Mouse (Mus musculus) C2C12 (cell line): ENCODE data around the gene Atg9b. TPM values are rescaled to one million over a fixed set of nuclear protein-coding genes. Genes with fewer than 3 reads are reported as not detected.

Experiments used
- H3K27me3 ChIP-seq: one replicate; pipeline ENCODE4 v1.6.1; 2011; ENCODE audit not compliant: control insufficient read depth, insufficient read depth, insufficient read length
- H3K36me3 ChIP-seq: one replicate; pipeline ENCODE4 v1.6.1; 2011; ENCODE audit not compliant: control insufficient read depth, insufficient read depth
- H3K4me3 ChIP-seq: one replicate; pipeline ENCODE4 v1.5.1; 2011; ENCODE audit warnings: mild to moderate bottlenecking, control low read depth; ENCODE audit not compliant: poor library complexity, insufficient read depth, severe bottlenecking
- H3K79me2 ChIP-seq: one replicate; pipeline ENCODE4 v1.6.1; 2011; ENCODE audit not compliant: control insufficient read depth, insufficient read depth
- H3K79me3 ChIP-seq: one replicate; pipeline ENCODE4 v1.6.1; 2011; ENCODE audit warnings: low read depth, control low read depth
- H3ac ChIP-seq: one replicate; pipeline ENCODE3; 2011; ENCODE audit warnings: low read depth; ENCODE audit not compliant: control insufficient read depth, insufficient read length
- CEBPB ChIP-seq: IDR thresholded peaks from one replicate; pipeline ENCODE4 v1.6.1; 2011; ENCODE audit warnings: low read depth, mild to moderate bottlenecking, control low read depth, moderate library complexity
- CTCF ChIP-seq: IDR thresholded peaks from one replicate; pipeline ENCODE4 v1.5.1; 2011; ENCODE audit not compliant: control insufficient read depth, insufficient read depth, insufficient read length
- FOSL1 ChIP-seq: IDR thresholded peaks from one replicate; pipeline ENCODE4 v1.8.0; 2011; ENCODE audit warnings: mild to moderate bottlenecking, low read length; ENCODE audit not compliant: poor library complexity, insufficient read depth, severe bottlenecking
- MAX ChIP-seq: IDR thresholded peaks from one replicate; pipeline ENCODE4 v1.6.1; 2011; ENCODE audit warnings: mild to moderate bottlenecking, control low read depth
- MYOD1 ChIP-seq: IDR thresholded peaks from one replicate; pipeline ENCODE4 v1.6.1; 2011; ENCODE audit warnings: low read depth; ENCODE audit not compliant: control insufficient read depth, insufficient read length
- MYOG ChIP-seq: IDR thresholded peaks from one replicate; pipeline ENCODE4 v1.6.1; 2011; ENCODE audit not compliant: control insufficient read depth, insufficient read length; ENCODE audit errors: extremely low read depth
- USF1 ChIP-seq: IDR thresholded peaks from one replicate; pipeline ENCODE4 v1.6.1; 2011; ENCODE audit warnings: low read depth, mild to moderate bottlenecking, control low read depth, moderate library complexity
- polyA plus RNA-seq: library from polyadenylated mRNA; unstranded; fragments of >200 nt; fragmentation: generic; extraction: Trizol; gene quantifications from one replicate; pipeline ENCODE4 v1.2.1, GENCODE M21; 2012; ENCODE audit warnings: missing spikeins

The Atg9b gene
- polyA plus RNA-seq, 1 experiment = 0.48 TPM

GRCm38 (mm10) chr5:24385887-24386550, 5.9 kb downstream of the Atg9b start:
- H3K36me3 ChIP-seq = no peaks in the 10 kb centered on the region
- no peaks in the 10 kb centered on the region for H3K79me3 ChIP-seq
- no peak overlapping the region for H3K4me3 ChIP-seq
- H3ac ChIP-seq = no peak overlapping the region
- no peaks in the 10 kb centered on the region for H3K27me3 ChIP-seq
- no peaks in the 10 kb centered on the region for H3K79me2 ChIP-seq
- TF ChIP-seq MYOD1 (no peak), CEBPB (no peak), MYOG (no peak), MAX (no peak), FOSL1 (no peak), CTCF (no peak), USF1 (no peak)

GRCm38 (mm10) chr5:24385374-24385773, 6.6 kb downstream of the Atg9b start:
- no peaks in the 10 kb centered on the region for H3K27me3 ChIP-seq
- no peaks in the 10 kb centered on the region for H3K36me3 ChIP-seq
- TF ChIP-seq MYOG (no peak), MAX (no peak), MYOD1 (no peak), CTCF (no peak), USF1 (no peak), FOSL1 (no peak), CEBPB (no peak)
- H3K79me3 ChIP-seq = no peaks in the 10 kb centered on the region
- no peak overlapping the region for H3K4me3 ChIP-seq
- no peak overlapping the region for H3ac ChIP-seq
- no peaks in the 10 kb centered on the region for H3K79me2 ChIP-seq

GRCm38 (mm10) chr5:24384407-24384806, 7.5 kb downstream of the Atg9b start:
- TF ChIP-seq USF1 (no peak), MYOD1 (peak; percentile 29)
- no peaks in the 10 kb centered on the region for H3K36me3 ChIP-seq
- H3K4me3 ChIP-seq = no peak overlapping the region
- H3K79me3 ChIP-seq = no peaks in the 10 kb centered on the region
- H3K27me3 ChIP-seq = peaks cover 8% of the 10 kb centered on the region
- no peaks in the 10 kb centered on the region for H3K79me2 ChIP-seq
- H3ac ChIP-seq = no peak overlapping the region

DNA sequence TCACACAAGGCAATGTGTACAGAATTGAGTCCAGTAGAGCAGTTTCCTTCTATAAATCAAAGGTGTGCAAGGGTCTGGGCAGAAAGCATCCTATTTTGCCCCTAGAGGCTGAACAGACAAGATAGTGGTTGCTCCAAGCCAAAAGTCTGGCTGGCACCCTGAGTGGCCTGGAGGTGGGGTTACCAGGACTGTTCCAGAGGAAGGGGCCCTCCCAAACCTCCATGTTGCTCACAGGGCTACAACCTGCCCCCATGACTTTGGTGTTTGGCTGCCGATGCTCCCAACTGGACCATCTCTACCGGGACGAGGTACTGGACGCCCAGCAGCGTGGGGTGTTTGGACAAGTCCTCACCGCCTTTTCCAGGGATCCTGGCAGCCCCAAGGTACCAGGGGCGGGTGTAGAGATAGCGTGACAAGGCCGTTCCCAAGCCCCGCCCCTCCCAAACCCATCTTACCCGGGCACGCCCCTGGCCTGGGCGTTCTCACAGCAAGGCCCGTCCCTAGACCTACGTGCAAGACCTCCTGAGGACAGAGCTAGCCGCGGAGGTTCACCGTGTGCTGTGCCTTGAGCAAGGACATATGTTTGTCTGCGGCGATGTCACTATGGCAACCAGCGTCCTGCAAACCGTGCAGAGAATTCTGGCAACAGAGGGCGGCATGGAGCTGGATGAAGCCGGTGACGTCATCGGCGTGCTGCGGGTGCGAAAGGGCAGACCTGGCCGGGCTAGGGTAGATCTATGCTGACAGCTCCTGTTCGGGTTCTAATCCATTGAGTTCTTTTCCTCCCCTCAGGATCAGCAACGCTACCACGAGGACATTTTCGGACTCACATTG, 8.7 kb downstream of the Atg9b start:
- Histone ChIP-seq H3K27me3 (peaks cover 16% of the 10 kb centered on the region), H3K4me3 (peak overlapping the region; percentile 22), H3K79me3 (no peaks in the 10 kb centered on the region), H3ac (peak overlapping the region; percentile 61), H3K79me2 (no peaks in the 10 kb centered on the region), H3K36me3 (no peaks in the 10 kb centered on the region)
- peak; percentile 71 for TF ChIP-seq CTCF
- TF ChIP-seq MAX = no peak
- TF ChIP-seq MYOD1 = no peak
- TF ChIP-seq CEBPB = no peak
- no peak for TF ChIP-seq MYOG
- no peak for TF ChIP-seq USF1
- no peak for TF ChIP-seq FOSL1

DNA sequence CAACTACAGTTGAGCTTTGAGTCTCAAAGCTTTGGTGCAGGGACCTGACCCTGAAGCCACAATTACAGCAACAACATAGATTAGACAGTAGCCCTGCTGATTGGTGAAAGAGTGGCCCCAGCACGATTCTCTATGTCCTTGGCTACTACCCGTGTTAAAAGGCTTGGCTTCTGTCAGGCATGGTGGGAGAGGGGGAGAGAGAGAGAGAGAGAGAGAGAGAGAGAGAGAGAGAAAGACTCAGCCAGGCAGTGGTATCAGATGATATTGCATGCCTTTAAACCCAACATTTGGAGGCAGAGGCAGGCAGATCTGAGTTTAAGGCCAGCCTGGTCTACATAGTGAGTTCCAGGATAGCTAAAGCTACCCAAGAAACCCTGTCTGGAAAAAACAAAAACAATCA, 10.0 kb downstream of the Atg9b start:
- no peaks in the 10 kb centered on the region for H3K36me3 ChIP-seq
- no peak overlapping the region for H3ac ChIP-seq
- H3K79me3 ChIP-seq = no peaks in the 10 kb centered on the region
- H3K27me3 ChIP-seq = peaks cover 28% of the 10 kb centered on the region
- no peaks in the 10 kb centered on the region for H3K79me2 ChIP-seq
- no peak for TF ChIP-seq MYOD1
- TF ChIP-seq CTCF = no peak
- no peak for TF ChIP-seq USF1
- no peak for TF ChIP-seq CEBPB
- no peak for TF ChIP-seq FOSL1
- TF ChIP-seq MAX = no peak
- no peak for TF ChIP-seq MYOG
- H3K4me3 ChIP-seq = no peak overlapping the region

DNA sequence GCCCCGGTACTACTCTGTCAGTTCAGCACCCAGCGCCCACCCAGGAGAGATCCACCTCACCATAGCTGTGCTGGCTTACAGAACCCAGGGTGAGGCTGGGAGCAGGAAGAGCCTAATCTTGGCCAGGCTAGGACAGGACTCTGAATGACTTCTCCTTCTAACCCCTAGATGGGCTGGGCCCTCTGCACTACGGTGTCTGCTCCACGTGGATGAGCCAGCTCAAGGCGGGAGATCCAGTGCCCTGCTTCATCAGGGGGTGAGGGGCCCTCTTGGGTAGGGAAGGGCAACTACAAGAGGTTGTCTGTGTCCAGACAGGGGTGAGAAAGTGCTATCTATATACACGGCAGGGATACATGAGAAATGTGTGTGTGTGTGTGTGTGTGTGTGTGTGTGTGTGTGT, 10.5 kb downstream of the Atg9b start:
- TF ChIP-seq MYOD1 = no peak
- H3K79me2 ChIP-seq = no peaks in the 10 kb centered on the region
- no peak overlapping the region for H3K4me3 ChIP-seq
- H3K79me3 ChIP-seq = no peaks in the 10 kb centered on the region
- no peak overlapping the region for H3ac ChIP-seq
- H3K27me3 ChIP-seq = peaks cover 28% of the 10 kb centered on the region
- no peaks in the 10 kb centered on the region for H3K36me3 ChIP-seq
